Mouse (Mus musculus) testis, adult 2 months (tissue): ENCODE results near the gene Gm10639.
"Not testable (repeated sequence)": the region's sequence is repeated elsewhere in the genome, so short reads cannot be mapped to it uniquely, and the experiment has no call there.

ENCODE experiments used
- CTCF ChIP-seq: fragments of 200-500 bp; IDR thresholded peaks from 2 replicates; pipeline ENCODE4 v1.5.1; 2012; ENCODE audit warnings: low read depth, mild to moderate bottlenecking, inconsistent platforms, low read length, moderate library complexity; ENCODE audit not compliant: control insufficient read depth, insufficient read depth, insufficient replicate concordance
- POLR2A ChIP-seq: fragments of 200-500 bp; IDR thresholded peaks from 2 replicates; pipeline ENCODE4 v1.6.1; 2012; ENCODE audit warnings: low read depth, mild to moderate bottlenecking, inconsistent platforms, low read length, moderate library complexity; ENCODE audit not compliant: control insufficient read depth

DNA sequence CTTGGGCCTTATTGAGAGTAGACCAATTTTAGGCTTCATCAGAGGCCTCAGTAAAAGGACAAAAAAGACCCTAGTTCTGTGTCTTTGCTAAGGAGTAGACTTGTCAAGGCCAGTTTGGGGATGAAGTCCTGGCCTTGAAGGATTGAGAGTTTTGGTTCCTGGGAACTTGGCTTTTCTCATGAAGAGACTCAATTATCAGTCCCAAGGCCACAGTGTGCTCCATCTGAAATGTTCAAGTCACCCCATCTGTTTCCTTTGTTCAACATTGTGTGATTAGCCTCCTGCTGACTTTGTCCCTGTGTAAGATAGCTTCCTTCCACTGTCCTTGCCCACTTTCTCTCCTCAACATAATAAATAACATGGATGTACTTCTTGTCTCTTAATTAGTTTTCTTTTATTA lies 60.3 kb downstream of the Gm10639 start:
- TF ChIP-seq CTCF, POLR2A: not testable (repeated sequence)
